Comparison of ENCODE assay signal across 8 mouse cellular contexts in the genomic region with DNA sequence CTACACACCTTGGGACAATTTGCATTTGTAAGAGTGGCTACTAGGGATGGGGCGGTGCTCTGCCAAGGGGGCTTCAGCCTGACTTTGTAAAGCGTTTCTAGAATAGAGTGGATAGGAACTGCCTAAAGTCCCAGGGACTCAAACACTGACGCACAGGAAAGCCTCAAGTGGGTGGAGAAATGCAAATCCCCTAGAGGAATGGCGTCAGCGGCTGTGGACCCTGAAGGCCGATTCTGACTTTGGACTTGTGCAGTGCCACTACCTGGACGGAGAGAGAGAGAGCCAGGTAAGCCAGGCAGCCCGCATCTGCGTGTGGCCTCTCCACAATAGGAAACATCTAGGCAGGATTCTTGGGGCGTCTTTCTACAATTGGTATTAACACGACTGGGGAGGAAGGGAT. TPM values are rescaled to one million over a fixed set of nuclear protein-coding genes. Genes with fewer than 3 reads are reported as not detected.
DNase-seq lines count a peak whose midpoint lies in the region; ATAC-seq lines count a peak whose summit lies in the region.

No protein-coding gene starts in this region.

- peak; percentile 70 for ATAC-seq in activated CD4-positive, CD25-positive, alpha-beta regulatory T cell, adult 4 months
- no peak for ATAC-seq in heart, embryonic 13.5 days (ENCODE audit: extremely low read depth, insufficient number of reproducible peaks, low FRiP score, low TSS enrichment)
- peak; percentile 47; the same call in 1 of the 2 replicates for ATAC-seq in limb, embryonic 12.5 days (ENCODE audit: insufficient number of reproducible peaks, insufficient read depth, low FRiP score, low TSS enrichment, low read depth)

- H3K27ac ChIP-seq in heart, embryonic 13.5 days (replicated peaks), result no peak overlapping the region
- no peak overlapping the region for H3K27ac ChIP-seq in limb, embryonic 12.5 days

- peak overlapping the region; percentile 78 for H3K4me2 ChIP-seq in heart, embryonic 13.5 days
- H3K4me2 ChIP-seq in limb, embryonic 12.5 days, result peak overlapping the region; percentile 61

- DNase-seq in CD4-positive helper T cell, adult 2 months (ENCODE audit: low read depth, low spot score), result peak; percentile 86
- DNase-seq in mesoderm, embryonic 11.5 days (ENCODE audit: low read depth, low spot score), result peak; percentile 41
- DNase-seq in thymus, postnatal 0 days (ENCODE audit: low spot score), result peak; percentile 61
- DNase-seq in urinary bladder, postnatal 14 days (ENCODE audit: low spot score), result no peak
- no peak for DNase-seq in cerebellum, postnatal 14 days

- peak overlapping the region; percentile 54 for H3K4me3 ChIP-seq in heart, embryonic 13.5 days
- peak overlapping the region; percentile 33 for H3K4me3 ChIP-seq in limb, embryonic 12.5 days (replicated peaks)

- no peaks in the 10 kb centered on the region for H3K36me3 ChIP-seq in heart, embryonic 13.5 days
- H3K36me3 ChIP-seq in limb, embryonic 12.5 days, result no peaks in the 10 kb centered on the region

- no peaks in the 10 kb centered on the region for H3K9me3 ChIP-seq in heart, embryonic 13.5 days
- H3K9me3 ChIP-seq in limb, embryonic 12.5 days, result no peaks in the 10 kb centered on the region

- WGBS in heart, embryonic 13.5 days, result 6% methylated on average over 11 of the region's 11 CpGs
- 7% methylated on average over 11 of the region's 11 CpGs for WGBS in limb, embryonic 12.5 days

- peaks cover 7% of the 10 kb centered on the region; the same call in 1 of the 2 replicates for H3K27me3 ChIP-seq in heart, embryonic 13.5 days (replicated peaks)
- 0 out of 2 replicates have a peak, but pooled peaks cover 8% of the 10 kb centered on the region for H3K27me3 ChIP-seq in limb, embryonic 12.5 days

- peaks cover 12% of the 10 kb centered on the region for H3K4me1 ChIP-seq in heart, embryonic 13.5 days
- peaks cover 11% of the 10 kb centered on the region for H3K4me1 ChIP-seq in limb, embryonic 12.5 days (replicated peaks)

- peak overlapping the region; percentile 77 for H3K9ac ChIP-seq in heart, embryonic 13.5 days
- no peak overlapping the region; the same call in 1 of the 2 replicates for H3K9ac ChIP-seq in limb, embryonic 12.5 days (replicated peaks)

RNA-seq across cellular contexts. Expression of gene Stat4, which starts 21.5 kb away (rescaled TPM):
- 100 to 1,000 TPM; 147 to 156 TPM for polyA plus RNA-seq in activated CD4-positive, CD25-positive, alpha-beta regulatory T cell, adult 4 months (2017; shearing (Covaris generic))
- polyA plus RNA-seq in heart, embryonic 13.5 days (2015; fragmentation: Nextera tagmentation; extraction: Ambion mirVana), result 1.7 and 2.1 TPM in 2 replicates
- polyA plus RNA-seq in limb, embryonic 12.5 days (2016; fragmentation: Nextera tagmentation; extraction: Ambion mirVana), result 1.4 and 2.1 TPM in 2 replicates
- 36.8 and 38.6 TPM in 2 replicates for polyA plus RNA-seq in thymus, postnatal 0 days (2015; fragmentation: Nextera tagmentation; extraction: Ambion mirVana)

Comparison
In these comparisons a context has a peak if more than half of its experiments do, and no peak if none do; other contexts are left out.
1. DNase-seq: peak in CD4-positive helper T cell, adult 2 months (single experiment), mesoderm, embryonic 11.5 days (single experiment) and thymus, postnatal 0 days (single experiment); none in urinary bladder, postnatal 14 days (single experiment) and cerebellum, postnatal 14 days (0 of 2).
2. RNA of gene Stat4, which starts 21.5 kb away (polyA plus RNA-seq): 147 to 156 TPM in activated CD4-positive, CD25-positive, alpha-beta regulatory T cell, adult 4 months and 36.8 to 38.6 TPM in thymus, postnatal 0 days; 1.7 to 2.1 TPM in heart, embryonic 13.5 days and 1.4 to 2.1 TPM in limb, embryonic 12.5 days; every median in the first group is over 10 times any median in the second.